Mouse (Mus musculus): ENCODE measurements around the gene Col9a2.

- TF ChIP-seq CTCF (IDR thresholded peaks at IDR 0.05) = no peak
- TF ChIP-seq POLR2A (IDR thresholded peaks at IDR 0.05; ENCODE audit: insufficient read depth, low read depth, low read length) = no peak
These were observed 11.0 kb upstream of the Col9a2 start for GRCm38 (mm10) chr4:121028146-121028545.
